Mouse (Mus musculus): ENCODE results near the gene Add1.

DNA sequence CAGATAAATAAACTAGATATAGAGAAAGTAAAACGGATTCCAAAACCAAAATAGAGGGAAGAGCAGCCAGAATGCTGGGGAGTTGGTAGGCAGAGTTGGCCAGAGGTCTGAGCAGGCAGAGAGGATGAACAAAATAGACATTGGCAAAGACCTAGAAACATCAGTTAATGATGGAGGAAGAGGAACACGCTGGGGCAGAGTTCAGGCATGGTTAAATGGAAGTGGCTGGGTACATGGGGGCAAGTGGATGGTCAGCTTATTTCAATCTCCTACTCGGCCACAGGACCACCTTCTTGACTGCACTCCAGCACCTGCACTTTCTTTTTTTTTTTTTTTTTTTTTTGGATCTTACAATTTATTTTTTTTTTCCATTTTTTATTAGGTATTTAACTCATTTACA is 68.5 kb downstream of the Add1 start:
- TF ChIP-seq POLR2A (IDR thresholded peaks at IDR 0.05; ENCODE audit: low read depth, low read length) (no peak), CTCF (IDR thresholded peaks at IDR 0.05; ENCODE audit: extremely low read depth, insufficient read depth, insufficient read length, insufficient replicate concordance) (no peak)

Measured in spleen, adult 2 months (tissue).